Mouse (Mus musculus): ENCODE data around the gene Ntrk3. TPM values are rescaled to one million over a fixed set of nuclear protein-coding genes. Genes with fewer than 3 reads are reported as not detected.

Ntrk3 gene
- total and polyA plus RNA-seq, 2 experiments: 0.09 to 0.38 TPM

GRCm38 (mm10) chr7:78376875-78377274 lies 360.9 kb downstream of the Ntrk3 start:
- Histone ChIP-seq H3K9ac (ENCODE audit: low read depth, low read length) (no peak overlapping the region), H3K27me3 (ENCODE audit: control insufficient read depth, insufficient read depth, low read length) (no peaks in the 10 kb centered on the region), H3K4me3 (ENCODE audit: insufficient read depth, low read depth, low read length) (no peak overlapping the region), H3K27ac (replicated peaks; ENCODE audit: insufficient read depth, low read depth, low read length) (no peak overlapping the region), H3K36me3 (ENCODE audit: control insufficient read depth, insufficient read depth, low read length) (no peaks in the 10 kb centered on the region), H3K4me1 (ENCODE audit: control insufficient read depth, insufficient read depth, low read length) (no peaks in the 10 kb centered on the region), H3K79me2 (ENCODE audit: control insufficient read depth, insufficient read depth, low read length) (no peaks in the 10 kb centered on the region)
- WGBS: 66% methylated on average over 4 of the region's 4 CpGs
- no peak for DNase-seq (ENCODE audit: extremely low read depth, low read depth, low spot score)
- no peak for TF ChIP-seq POLR2A (IDR thresholded peaks at IDR 0.05; ENCODE audit: extremely low read depth, insufficient read depth, low read length)
- TF ChIP-seq CTCF (IDR thresholded peaks at IDR 0.05; ENCODE audit: low read depth, low read length): no peak

- WGBS: 61% methylated on average over 8 of the region's 8 CpGs
- H3K4me3 ChIP-seq (ENCODE audit: insufficient read depth, low read depth, low read length): no peak overlapping the region
- no peaks in the 10 kb centered on the region for H3K4me1 ChIP-seq (ENCODE audit: control insufficient read depth, insufficient read depth, low read length)
- TF ChIP-seq CTCF (IDR thresholded peaks at IDR 0.05; ENCODE audit: low read depth, low read length) (no peak), POLR2A (IDR thresholded peaks at IDR 0.05; ENCODE audit: extremely low read depth, insufficient read depth, low read length) (no peak)
- H3K9ac ChIP-seq (ENCODE audit: low read depth, low read length): no peak overlapping the region
- peak; percentile 30 for DNase-seq (ENCODE audit: extremely low read depth, low read depth, low spot score)
- no peaks in the 10 kb centered on the region for H3K36me3 ChIP-seq (ENCODE audit: control insufficient read depth, insufficient read depth, low read length)
- H3K27ac ChIP-seq (replicated peaks; ENCODE audit: insufficient read depth, low read depth, low read length): no peak overlapping the region
- no peaks in the 10 kb centered on the region for H3K79me2 ChIP-seq (ENCODE audit: control insufficient read depth, insufficient read depth, low read length)
- H3K27me3 ChIP-seq (ENCODE audit: control insufficient read depth, insufficient read depth, low read length): no peaks in the 10 kb centered on the region
These were observed 376.2 kb downstream of the Ntrk3 start for GRCm38 (mm10) chr7:78361341-78362309.

GRCm38 (mm10) chr7:78347464-78347863 lies 390.3 kb downstream of the Ntrk3 start:
- no peak for DNase-seq (ENCODE audit: extremely low read depth, low read depth, low spot score)
- Histone ChIP-seq H3K9ac (ENCODE audit: low read depth, low read length) (no peak overlapping the region), H3K36me3 (ENCODE audit: control insufficient read depth, insufficient read depth, low read length) (no peaks in the 10 kb centered on the region), H3K4me1 (ENCODE audit: control insufficient read depth, insufficient read depth, low read length) (no peaks in the 10 kb centered on the region), H3K27ac (replicated peaks; ENCODE audit: insufficient read depth, low read depth, low read length) (no peak overlapping the region), H3K27me3 (ENCODE audit: control insufficient read depth, insufficient read depth, low read length) (no peaks in the 10 kb centered on the region), H3K79me2 (ENCODE audit: control insufficient read depth, insufficient read depth, low read length) (no peaks in the 10 kb centered on the region), H3K4me3 (ENCODE audit: insufficient read depth, low read depth, low read length) (no peak overlapping the region)
- TF ChIP-seq CTCF (IDR thresholded peaks at IDR 0.05; ENCODE audit: low read depth, low read length) (no peak), POLR2A (IDR thresholded peaks at IDR 0.05; ENCODE audit: extremely low read depth, insufficient read depth, low read length) (no peak)
- WGBS: 83% methylated on average over 5 of the region's 5 CpGs

DNA sequence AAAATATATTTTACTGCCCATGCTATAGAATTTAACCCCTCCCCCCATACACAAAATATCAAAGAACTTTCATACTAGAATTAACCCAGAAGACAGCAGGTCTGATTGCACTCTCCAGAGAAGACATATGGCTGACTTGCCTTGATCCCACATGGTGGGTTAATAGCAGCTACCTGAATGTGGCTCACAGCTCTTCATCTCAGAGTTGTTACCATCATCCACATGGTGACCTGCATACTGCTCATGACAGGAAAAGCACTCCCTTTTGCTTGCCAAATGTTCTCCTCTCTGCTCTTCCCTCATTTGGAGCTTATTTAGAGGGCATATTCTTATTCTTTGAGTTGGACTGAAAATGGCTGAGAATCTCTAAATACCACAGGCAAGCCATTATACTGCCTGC lies 404.4 kb downstream of the Ntrk3 start:
- Histone ChIP-seq H3K79me2 (ENCODE audit: control insufficient read depth, insufficient read depth, low read length) (no peaks in the 10 kb centered on the region), H3K9ac (ENCODE audit: low read depth, low read length) (no peak overlapping the region), H3K4me3 (ENCODE audit: insufficient read depth, low read depth, low read length) (no peak overlapping the region), H3K27me3 (ENCODE audit: control insufficient read depth, insufficient read depth, low read length) (no peaks in the 10 kb centered on the region), H3K36me3 (ENCODE audit: control insufficient read depth, insufficient read depth, low read length) (no peaks in the 10 kb centered on the region), H3K27ac (replicated peaks; ENCODE audit: insufficient read depth, low read depth, low read length) (no peak overlapping the region), H3K4me1 (ENCODE audit: control insufficient read depth, insufficient read depth, low read length) (no peaks in the 10 kb centered on the region)
- TF ChIP-seq POLR2A (IDR thresholded peaks at IDR 0.05; ENCODE audit: extremely low read depth, insufficient read depth, low read length) (no peak), CTCF (IDR thresholded peaks at IDR 0.05; ENCODE audit: low read depth, low read length) (no peak)
- DNase-seq (ENCODE audit: extremely low read depth, low read depth, low spot score): no peak

- no peaks in the 10 kb centered on the region for H3K27me3 ChIP-seq (ENCODE audit: control insufficient read depth, insufficient read depth, low read length)
- H3K36me3 ChIP-seq (ENCODE audit: control insufficient read depth, insufficient read depth, low read length): no peaks in the 10 kb centered on the region
- no peak for TF ChIP-seq POLR2A (IDR thresholded peaks at IDR 0.05; ENCODE audit: extremely low read depth, insufficient read depth, low read length)
- no peak for TF ChIP-seq CTCF (IDR thresholded peaks at IDR 0.05; ENCODE audit: low read depth, low read length)
- no peaks in the 10 kb centered on the region for H3K79me2 ChIP-seq (ENCODE audit: control insufficient read depth, insufficient read depth, low read length)
- no peak overlapping the region for H3K9ac ChIP-seq (ENCODE audit: low read depth, low read length)
- no peak overlapping the region for H3K4me3 ChIP-seq (ENCODE audit: insufficient read depth, low read depth, low read length)
- 63% methylated on average over 2 of the region's 2 CpGs for WGBS
- H3K4me1 ChIP-seq (ENCODE audit: control insufficient read depth, insufficient read depth, low read length): no peaks in the 10 kb centered on the region
- no peak for DNase-seq (ENCODE audit: extremely low read depth, low read depth, low spot score)
- H3K27ac ChIP-seq (replicated peaks; ENCODE audit: insufficient read depth, low read depth, low read length): no peak overlapping the region
These were observed 409.5 kb downstream of the Ntrk3 start for GRCm38 (mm10) chr7:78328301-78328700.

DNA sequence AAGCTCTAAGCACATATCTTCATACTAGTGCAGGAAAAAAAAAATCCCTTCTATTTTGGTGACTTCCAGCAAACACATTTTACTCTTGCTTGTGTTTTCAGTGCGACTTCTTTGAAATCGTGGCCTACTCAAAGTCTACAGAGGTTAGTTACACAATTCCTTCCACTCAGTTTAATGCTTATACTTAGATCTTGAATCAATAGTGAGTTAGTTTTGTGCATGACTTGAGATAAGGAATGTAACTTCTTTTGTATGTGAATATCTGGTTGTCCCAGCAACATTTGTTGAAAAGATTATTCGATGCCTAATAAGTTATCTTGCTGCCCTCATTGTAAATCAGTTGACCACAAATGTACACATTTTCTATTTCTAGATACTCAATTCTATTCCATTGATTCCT lies 411.6 kb downstream of the Ntrk3 start:
- Histone ChIP-seq H3K4me1 (ENCODE audit: control insufficient read depth, insufficient read depth, low read length) (no peaks in the 10 kb centered on the region), H3K4me3 (ENCODE audit: insufficient read depth, low read depth, low read length) (no peak overlapping the region), H3K27ac (replicated peaks; ENCODE audit: insufficient read depth, low read depth, low read length) (no peak overlapping the region), H3K27me3 (ENCODE audit: control insufficient read depth, insufficient read depth, low read length) (no peaks in the 10 kb centered on the region), H3K79me2 (ENCODE audit: control insufficient read depth, insufficient read depth, low read length) (no peaks in the 10 kb centered on the region), H3K9ac (ENCODE audit: low read depth, low read length) (no peak overlapping the region), H3K36me3 (ENCODE audit: control insufficient read depth, insufficient read depth, low read length) (no peaks in the 10 kb centered on the region)
- TF ChIP-seq POLR2A (IDR thresholded peaks at IDR 0.05; ENCODE audit: extremely low read depth, insufficient read depth, low read length): no peak
- TF ChIP-seq CTCF (IDR thresholded peaks at IDR 0.05; ENCODE audit: low read depth, low read length): no peak
- 75% methylated on average over 3 of the region's 3 CpGs for WGBS
- no peak for DNase-seq (ENCODE audit: extremely low read depth, low read depth, low spot score)

Measured in liver, adult 2 months (tissue).